Mouse (Mus musculus) layer of hippocampus, adult 2 months (tissue): ENCODE measurements around the gene Ucp2. TPM values are rescaled to one million over a fixed set of nuclear protein-coding genes. Genes with fewer than 3 reads are reported as not detected.

Experiments used
- DNase-seq, 2 experiments: peaks; one replicate each; pipeline ENCODE4 v3.0.0; 2022; ENCODE audit warnings: low spot score in 2 of 2
- H3K27ac ChIP-seq: fragments of 200-600 bp; 2 replicates; pipeline ENCODE4 v1.8.1; 2022
- H3K4me3 ChIP-seq: fragments of 200-600 bp; 2 replicates; pipeline ENCODE4 v1.8.1; 2022; ENCODE audit warnings: mild to moderate bottlenecking
- CTCF ChIP-seq: fragments of 200-600 bp; conservative IDR thresholded peaks from 2 replicates; pipeline ENCODE4 v1.8.1; 2022; ENCODE audit warnings: antibody characterized with exemption, mild to moderate bottlenecking, moderate library complexity
- long read RNA-seq, 2 experiments: library from polyadenylated mRNA; stranded (forward); transcript quantifications; one replicate each; pipeline ENCODE4 v2.0.0; 2021; ENCODE audit warnings: borderline mapping rate in 2 of 2
- total RNA-seq, 2 experiments: library from RNA; stranded (reverse); gene quantifications; 2 replicates each; pipeline ENCODE4 v1.2.3; 2021

Gene Ucp2
- 10 to 100 TPM; 69.0 to 72.4 TPM for total RNA-seq
- long read RNA-seq, experiment 1, transcript Ucp2-202 (8 exons, 3,988 nt) = major isoform, 15 of 21 reads
- long read RNA-seq, experiment 1, partial matches to known transcripts = 3 of 21 reads
- long read RNA-seq, experiment 1, other reads (novel, unspliced or antisense) = 3 of 21 reads
- long read RNA-seq, experiment 2, transcript Ucp2-202 (8 exons, 3,988 nt) = major isoform, 19 of 27 reads
- long read RNA-seq, experiment 2, partial matches to known transcripts = 4 of 27 reads
- long read RNA-seq, experiment 2, other reads (novel, unspliced or antisense) = 4 of 27 reads

DNA sequence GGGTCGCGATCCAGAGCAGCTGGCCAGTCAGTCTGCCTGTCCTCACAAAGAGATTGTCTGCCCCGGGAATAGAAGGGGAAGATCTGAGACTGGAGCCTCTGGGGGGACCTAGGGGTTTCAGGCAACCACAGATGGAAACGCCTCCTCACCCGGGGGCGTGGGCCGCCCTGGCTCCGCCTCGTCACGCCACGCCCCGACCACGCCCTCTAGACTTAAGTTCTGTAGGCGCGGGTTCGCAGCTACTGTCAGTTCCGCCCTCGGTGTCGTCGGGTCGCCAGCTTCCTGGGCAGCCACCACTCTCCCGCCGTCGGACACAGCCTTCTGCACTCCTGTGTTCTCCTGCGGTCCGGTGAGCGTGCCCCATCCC is at the start of gene Ucp2:
Ucp2 (plus strand) TSS at position 221 of the 367 bp plus-strand sequence.
- Histone ChIP-seq H3K27ac (peak within 1 kb of the TSS; percentile 79), H3K4me3 (peak within 1 kb of the TSS; percentile 51)
- no peak for TF ChIP-seq CTCF
- DNase-seq = peak; percentile 40 to 57

DNA sequence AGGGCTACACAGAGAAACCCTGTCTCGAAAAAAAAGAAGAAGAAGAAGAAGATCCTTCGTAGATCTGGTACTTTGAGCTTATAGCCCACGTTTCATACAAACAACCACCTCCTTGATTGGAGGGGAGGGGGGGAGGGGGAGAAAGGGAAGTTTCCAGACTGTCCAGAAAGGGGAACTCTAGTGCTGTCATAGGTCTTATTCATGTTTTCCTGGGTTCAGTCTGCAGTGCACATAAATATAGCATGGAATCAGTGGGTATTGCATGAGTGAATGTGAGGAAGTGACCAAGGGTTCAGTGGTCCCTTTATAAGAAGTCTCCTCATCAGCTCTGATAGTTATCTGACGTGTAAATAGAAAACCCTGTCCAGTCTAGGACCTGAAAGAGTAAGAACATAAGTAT is 49.4 kb upstream of the Ucp2 start:
- TF ChIP-seq CTCF = no peak
- DNase-seq = no peak
- Histone ChIP-seq H3K27ac (no peak overlapping the region), H3K4me3 (no peak overlapping the region)

- DNase-seq = no peak
- H3K4me3 ChIP-seq = no peak overlapping the region
Measured at GRCm38 (mm10) chr7:100446271-100446670, 46.9 kb upstream of the Ucp2 start.

GRCm38 (mm10) chr7:100448530-100448929 is 44.6 kb upstream of the Ucp2 start:
- Histone ChIP-seq H3K4me3 (no peak overlapping the region), H3K27ac (no peak overlapping the region)
- TF ChIP-seq CTCF = no peak
- DNase-seq = no peak

More at GRCm38 (mm10) chr7:100446271-100446670, 46.9 kb upstream of the Ucp2 start:
- TF ChIP-seq CTCF = no peak
- H3K27ac ChIP-seq = no peak overlapping the region

DNA sequence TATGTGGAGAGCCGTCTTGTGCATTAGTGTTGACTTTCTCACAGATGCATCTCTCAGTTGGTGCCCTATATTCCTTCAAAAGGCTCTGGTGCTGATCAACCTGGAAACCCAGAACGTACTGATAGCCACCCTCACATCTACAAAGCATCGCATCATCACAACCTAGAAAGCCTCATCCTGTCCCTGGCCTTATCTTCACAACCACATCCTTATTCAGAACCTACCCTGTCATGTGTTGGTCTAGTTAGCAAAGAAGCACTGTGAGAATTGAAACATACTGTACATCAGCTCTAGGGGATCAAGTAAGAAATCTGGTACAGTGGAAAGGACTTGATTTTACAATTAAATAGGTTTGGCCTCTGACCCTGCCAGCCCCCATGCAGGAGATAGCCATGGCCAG is 44.2 kb upstream of the Ucp2 start:
- no peak for DNase-seq
- TF ChIP-seq CTCF = no peak
- no peak overlapping the region for H3K27ac ChIP-seq
- H3K4me3 ChIP-seq = no peak overlapping the region

- Histone ChIP-seq H3K4me3 (no peak overlapping the region), H3K27ac (no peak overlapping the region)
- DNase-seq = no peak
- no peak for TF ChIP-seq CTCF
Measured at GRCm38 (mm10) chr7:100458153-100458552, 35.0 kb upstream of the Ucp2 start.

DNA sequence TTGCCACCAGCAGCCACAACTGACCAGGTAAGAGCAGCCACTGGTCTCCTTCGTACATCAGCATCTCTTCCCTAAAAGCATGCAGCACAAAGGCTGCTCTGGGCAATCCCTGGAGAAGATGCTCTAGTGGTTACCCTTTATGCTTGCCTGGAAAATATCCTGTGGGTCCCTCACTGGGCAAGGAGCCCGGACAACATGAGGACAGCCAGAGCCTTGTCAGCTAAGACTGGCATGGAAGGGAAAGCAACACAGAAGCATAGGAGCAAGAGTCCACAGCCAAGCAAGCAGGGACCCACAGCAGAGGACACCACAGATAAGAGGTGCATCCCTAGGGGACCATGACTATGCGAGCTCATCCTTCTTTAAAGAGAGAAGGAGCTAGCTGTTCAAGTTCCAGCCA is 33.3 kb upstream of the Ucp2 start:
- no peak for TF ChIP-seq CTCF
- H3K27ac ChIP-seq = no peak overlapping the region
- DNase-seq = no peak
- no peak overlapping the region for H3K4me3 ChIP-seq

- Histone ChIP-seq H3K27ac (peak overlapping the region; percentile 82), H3K4me3 (no peak overlapping the region)
- DNase-seq = peak; percentile 29 to 61
- TF ChIP-seq CTCF = no peak
Measured at GRCm38 (mm10) chr7:100461621-100462151, 31.5 kb upstream of the Ucp2 start.

GRCm38 (mm10) chr7:100463194-100463593 is 29.9 kb upstream of the Ucp2 start:
- no peak overlapping the region for H3K4me3 ChIP-seq
- H3K27ac ChIP-seq = no peak overlapping the region
- DNase-seq = no peak
- no peak for TF ChIP-seq CTCF

DNA sequence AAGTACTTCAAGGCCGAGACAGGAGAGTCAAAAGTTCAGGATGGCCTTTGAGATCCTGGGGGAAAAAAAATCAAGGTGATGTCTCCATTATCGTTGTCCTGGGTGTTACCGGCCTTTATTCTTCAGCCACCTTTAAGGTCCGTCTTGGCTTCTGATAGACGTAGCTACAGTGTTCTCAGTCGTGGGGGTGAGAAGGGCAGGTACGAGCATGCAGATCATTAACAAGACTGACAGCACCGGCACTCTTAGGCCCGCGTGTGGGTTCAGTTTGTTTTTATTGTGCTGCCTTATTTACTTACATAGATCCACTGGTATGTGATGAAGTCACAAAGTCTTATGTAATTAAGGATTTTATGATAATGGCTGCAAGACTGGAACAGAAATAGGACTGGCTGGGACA is 29.4 kb upstream of the Ucp2 start:
- no peak for DNase-seq
- H3K4me3 ChIP-seq = no peak overlapping the region
- H3K27ac ChIP-seq = no peak overlapping the region
- TF ChIP-seq CTCF = no peak

DNA sequence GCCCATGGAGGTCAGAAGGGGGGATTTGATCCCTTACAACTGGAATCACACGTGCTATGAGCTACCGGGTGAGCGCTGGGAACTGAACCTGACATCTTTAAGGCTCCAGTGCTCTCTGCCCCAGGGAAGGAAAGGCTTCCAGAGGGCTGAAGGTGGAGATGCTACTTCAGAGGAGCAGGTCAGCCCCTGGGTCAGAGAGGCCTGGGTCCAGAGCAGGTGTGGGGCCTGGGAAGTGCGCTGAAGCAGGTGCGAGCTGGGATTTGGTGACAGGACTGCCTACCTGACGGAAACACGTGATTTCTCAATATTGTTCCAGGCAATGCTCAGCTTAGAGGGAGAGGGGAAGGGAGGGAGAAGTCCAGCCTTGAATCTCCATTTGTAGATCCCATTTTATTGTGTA is 28.9 kb upstream of the Ucp2 start:
- Histone ChIP-seq H3K4me3 (no peak overlapping the region), H3K27ac (no peak overlapping the region)
- TF ChIP-seq CTCF = no peak
- DNase-seq = no peak

DNA sequence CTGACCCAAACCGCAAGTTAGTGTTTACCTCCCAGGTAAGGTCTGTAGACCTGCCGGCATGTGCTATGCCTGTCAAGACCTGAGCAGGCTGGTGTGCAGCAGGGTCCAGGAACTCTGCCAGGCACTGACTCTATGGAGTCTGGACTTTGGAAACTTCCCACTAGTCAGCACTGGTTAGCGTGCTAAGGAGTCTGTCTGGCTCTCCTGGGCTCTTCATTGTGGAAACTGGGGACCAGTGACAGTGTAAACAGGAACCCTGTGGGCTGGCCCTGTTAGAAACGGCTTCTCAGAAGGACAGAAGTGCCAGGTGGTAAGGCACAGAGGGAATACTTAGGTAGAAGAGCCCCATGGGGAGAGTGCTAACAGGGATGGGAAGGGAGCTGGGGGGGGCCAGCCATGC is 27.9 kb upstream of the Ucp2 start:
- Histone ChIP-seq H3K27ac (peak overlapping the region; percentile 73), H3K4me3 (no peak overlapping the region)
- DNase-seq = no peak
- no peak for TF ChIP-seq CTCF

DNA sequence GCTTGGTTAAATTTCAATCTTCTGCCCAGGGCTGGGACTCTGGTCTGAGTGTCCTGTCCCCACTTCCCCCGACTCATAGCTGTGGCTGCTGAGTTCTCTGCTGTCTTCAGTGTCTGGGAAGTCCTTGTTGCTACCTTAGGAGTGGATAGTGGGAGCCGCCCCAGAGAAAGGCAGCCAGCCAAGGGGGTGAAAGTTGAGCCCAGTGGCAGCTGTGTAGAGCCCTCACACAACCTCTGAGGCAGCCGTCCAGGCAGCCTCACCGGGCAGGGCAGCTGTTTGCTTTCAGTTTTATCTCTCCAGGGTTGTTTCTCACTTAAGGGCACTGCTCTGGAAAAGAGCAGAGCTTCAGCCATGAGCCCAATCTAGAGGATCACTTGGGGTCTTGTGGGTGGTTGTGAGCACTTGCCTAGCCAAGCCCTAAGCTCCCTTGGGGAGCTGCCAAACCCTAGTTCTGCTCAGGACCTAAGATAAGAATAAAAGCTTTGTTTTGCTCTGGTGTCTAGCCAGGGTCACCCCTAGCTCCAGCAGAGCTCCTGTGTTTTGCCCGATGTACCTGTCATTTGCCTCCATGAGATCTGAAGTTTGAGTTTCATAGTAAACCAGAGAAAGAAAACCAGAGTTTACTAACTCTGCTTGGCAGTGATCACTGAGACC is 27.4 kb upstream of the Ucp2 start:
- no peak overlapping the region for H3K4me3 ChIP-seq
- H3K27ac ChIP-seq = peak overlapping the region; percentile 73
- TF ChIP-seq CTCF = no peak
- DNase-seq = no peak
